Mouse (Mus musculus) embryonic fibroblast, embryonic 13.5 days (primary cell): ENCODE measurements around the gene Blvra.

Experiments used
- CTCF ChIP-seq: IDR thresholded peaks from 2 replicates; pipeline ENCODE4 v1.5.1; 2011; ENCODE audit warnings: mild to moderate bottlenecking, control low read depth, low read length, moderate library complexity, borderline replicate concordance; ENCODE audit not compliant: insufficient read depth
- POLR2A ChIP-seq: IDR thresholded peaks from 2 replicates; pipeline ENCODE4 v1.6.1; 2011; ENCODE audit warnings: low read depth, mild to moderate bottlenecking, control low read depth, low read length, moderate library complexity

GRCm38 (mm10) chr2:127070879-127071278 is 414 bp downstream of the Blvra start:
- no peak for TF ChIP-seq CTCF
- TF ChIP-seq POLR2A = no peak
